Mouse (Mus musculus) lung, adult 2 months (tissue): ENCODE results near the gene Cacybp. TPM values are rescaled to one million over a fixed set of nuclear protein-coding genes. Genes with fewer than 3 reads are reported as not detected.

Source experiments
- DNase-seq: peaks from one replicate; pipeline ENCODE4 v3.0.0; 2022
- H3K4me1 ChIP-seq: fragments of 200-500 bp; 2 replicates; pipeline ENCODE4 v1.6.1; 2011; ENCODE audit warnings: low read length; ENCODE audit not compliant: control insufficient read depth, insufficient read depth
- H3K4me3 ChIP-seq: fragments of 200-500 bp; replicated peaks from 2 replicates; pipeline ENCODE3; 2011; ENCODE audit warnings: low read depth, mild to moderate bottlenecking, control low read depth, low read length; ENCODE audit errors: extremely low read depth
- CTCF ChIP-seq: fragments of 200-500 bp; IDR thresholded peaks from 2 replicates; pipeline ENCODE4 v1.5.1; 2011; ENCODE audit warnings: mild to moderate bottlenecking, low read length, control low read depth; ENCODE audit not compliant: insufficient read depth
- POLR2A ChIP-seq: fragments of 200-500 bp; IDR thresholded peaks from 2 replicates; pipeline ENCODE4 v1.6.1; 2011; ENCODE audit warnings: low read depth, mild to moderate bottlenecking, control low read depth, low read length, borderline replicate concordance; ENCODE audit errors: extremely low read depth
- WGBS: fragments of 180-500 bp; shearing (Covaris S2); methylation state at CpG from one replicate; pipeline ENCODE4 v1.1.7; 2018; 5-methylcytosine and 5-hydroxymethylcytosine counted together
- polyA plus RNA-seq: library from polyadenylated mRNA; depleted of rRNA; stranded (reverse); fragments of >200 nt; gene quantifications from 2 replicates; pipeline ENCODE4 v1.2.3, GENCODE M21; 2012; rRNA removed

Cacybp gene
- polyA plus RNA-seq, 1 experiment: 4.9 TPM

DNA sequence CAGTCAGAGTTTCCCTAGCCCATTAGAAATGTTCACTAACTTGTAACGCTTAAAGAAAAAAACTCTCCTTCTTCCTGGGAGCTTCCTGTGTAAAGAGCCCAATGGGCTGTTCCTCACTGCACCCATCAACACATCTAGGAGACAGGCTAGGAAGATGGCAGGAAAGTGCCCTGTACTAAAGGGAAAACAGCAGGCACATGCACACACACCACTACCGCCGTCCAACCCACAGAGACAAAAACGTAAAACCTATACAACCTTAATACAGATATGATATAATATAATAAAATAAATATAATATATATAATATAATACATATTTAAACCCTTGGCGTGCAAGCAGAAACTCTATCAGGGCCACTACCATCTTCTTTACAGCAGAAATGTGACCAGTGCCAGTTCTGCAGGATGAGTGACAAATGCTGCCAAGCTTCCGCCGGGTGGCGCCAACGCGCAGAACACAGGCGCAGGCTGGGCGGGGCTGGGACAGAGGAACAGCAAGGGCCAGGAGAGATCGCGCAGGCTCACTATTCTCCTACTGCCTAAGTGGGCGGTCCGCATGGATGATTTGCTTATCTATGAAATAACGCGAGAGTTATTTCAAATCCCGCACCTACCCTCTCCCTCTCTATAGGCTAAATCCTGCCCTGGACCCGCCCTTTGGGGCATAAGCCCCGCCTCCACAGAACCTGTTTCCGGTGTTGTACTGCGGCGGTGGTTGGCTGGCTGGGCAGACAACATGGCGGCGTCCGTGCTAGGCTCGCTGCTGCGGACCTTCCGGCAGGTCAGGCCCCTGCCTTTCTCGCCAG, 17.9 kb downstream of the Cacybp start, which contains the start of gene Mrps14:
Mrps14 (plus strand) TSS at position 687 of the 808 bp plus-strand sequence.
- peak; percentile 98 for DNase-seq
- peak within 1 kb of the TSS; percentile 82 for H3K4me3 ChIP-seq
- H3K4me1 ChIP-seq: no peaks in the 10 kb centered on the region; the same call in 1 of the 2 replicates
- 6% methylated on average over 31 of the region's 31 CpGs for WGBS
- TF ChIP-seq CTCF (peak; percentile 76), POLR2A (peak; percentile 74; the same call in 1 of the 2 replicates)

DNA sequence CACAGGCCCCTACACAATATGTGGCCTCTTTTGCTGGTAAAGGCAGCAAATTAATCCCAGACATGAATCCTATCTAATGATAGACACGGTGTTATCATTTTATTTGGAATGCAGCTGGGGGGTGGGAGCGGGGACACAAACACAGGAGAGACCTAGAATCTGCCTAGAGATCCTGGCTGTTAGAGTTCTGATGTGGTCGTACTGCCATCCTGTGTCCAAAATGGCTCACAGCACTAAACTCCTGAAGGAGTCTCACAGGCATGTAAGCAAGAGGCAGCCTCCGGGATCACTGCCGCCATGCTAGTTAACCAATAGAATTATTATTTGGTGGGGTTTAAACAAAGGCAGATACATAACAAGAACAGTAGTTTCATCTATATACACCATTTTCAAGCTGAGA, 28.2 kb downstream of the Cacybp start:
- TF ChIP-seq CTCF (peak; percentile 53), POLR2A (no peak)
- Histone ChIP-seq H3K4me1 (peaks cover 2% of the 10 kb centered on the region; the same call in 1 of the 2 replicates), H3K4me3 (no peak overlapping the region)
- WGBS: 12% methylated on average over 5 of the region's 5 CpGs
- no peak for DNase-seq

DNA sequence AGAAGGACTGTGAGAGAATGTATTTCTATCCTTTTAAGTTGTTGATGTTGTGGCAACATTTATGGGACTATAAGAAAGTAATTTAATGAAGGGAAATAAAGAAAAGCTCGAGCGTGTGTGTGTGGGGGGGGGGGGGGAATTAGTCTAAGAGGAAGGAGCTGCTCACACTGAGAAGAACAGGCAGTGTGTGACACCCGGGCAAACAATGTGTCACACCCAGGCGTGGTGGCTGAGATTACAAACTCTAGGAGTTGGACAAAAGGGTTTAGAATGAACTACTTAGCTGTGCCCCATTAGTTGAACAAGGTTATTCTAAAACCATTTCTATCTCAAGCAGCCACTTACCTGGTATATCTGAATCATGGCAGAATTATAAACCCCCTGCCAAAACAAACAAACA, 31.5 kb downstream of the Cacybp start:
- H3K4me1 ChIP-seq: peaks cover 8% of the 10 kb centered on the region
- WGBS: 55% methylated on average over 4 of the region's 4 CpGs
- no peak for TF ChIP-seq POLR2A
- no peak for TF ChIP-seq CTCF
- no peak overlapping the region for H3K4me3 ChIP-seq
- DNase-seq: no peak

DNA sequence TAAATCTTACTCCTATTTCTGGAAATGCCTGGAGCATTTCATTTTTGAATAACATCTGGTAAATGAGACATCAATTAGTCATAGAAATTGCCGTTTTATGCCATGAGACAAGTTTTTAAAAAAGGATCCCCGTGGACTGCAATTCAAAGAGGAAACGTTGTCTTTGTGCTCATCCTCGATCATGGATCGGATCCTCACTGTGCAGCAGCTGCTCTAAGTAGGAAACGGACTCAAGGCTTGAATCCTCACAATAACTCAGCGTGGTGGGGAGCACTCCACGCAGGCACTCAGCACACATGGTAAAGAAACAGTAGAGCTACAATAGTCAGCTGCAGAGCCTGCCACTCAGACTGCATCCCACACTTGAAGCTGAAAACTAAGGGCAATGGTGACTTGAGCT, 35.8 kb downstream of the Cacybp start:
- WGBS: 81% methylated on average over 8 of the region's 8 CpGs
- DNase-seq: no peak
- H3K4me1 ChIP-seq: peaks cover 8% of the 10 kb centered on the region
- H3K4me3 ChIP-seq: no peak overlapping the region
- TF ChIP-seq POLR2A (no peak), CTCF (no peak)

DNA sequence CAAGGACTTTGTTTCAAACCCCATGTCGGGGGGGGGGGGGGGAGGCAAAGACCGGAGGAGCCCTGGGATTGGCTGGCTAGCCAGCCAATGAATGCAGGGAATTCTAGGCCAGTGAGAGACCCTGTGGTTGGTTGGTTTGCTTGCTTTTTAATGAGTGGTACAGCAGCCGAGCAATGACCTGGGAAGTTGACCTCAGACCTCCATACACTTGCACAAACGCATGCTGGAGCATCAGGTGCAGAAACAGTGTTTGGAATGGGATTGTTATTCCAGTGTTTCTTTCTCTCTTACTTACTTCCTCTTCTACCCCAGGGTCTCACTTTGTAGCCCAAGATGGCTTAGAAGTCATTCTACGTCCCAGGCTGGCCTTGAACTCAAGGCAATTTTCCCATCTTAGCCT, 46.1 kb downstream of the Cacybp start:
- no peak for DNase-seq
- no peak overlapping the region for H3K4me3 ChIP-seq
- H3K4me1 ChIP-seq: no peaks in the 10 kb centered on the region
- 74% methylated on average over 4 of the region's 5 CpGs for WGBS
- TF ChIP-seq CTCF: no peak
- no peak for TF ChIP-seq POLR2A

DNA sequence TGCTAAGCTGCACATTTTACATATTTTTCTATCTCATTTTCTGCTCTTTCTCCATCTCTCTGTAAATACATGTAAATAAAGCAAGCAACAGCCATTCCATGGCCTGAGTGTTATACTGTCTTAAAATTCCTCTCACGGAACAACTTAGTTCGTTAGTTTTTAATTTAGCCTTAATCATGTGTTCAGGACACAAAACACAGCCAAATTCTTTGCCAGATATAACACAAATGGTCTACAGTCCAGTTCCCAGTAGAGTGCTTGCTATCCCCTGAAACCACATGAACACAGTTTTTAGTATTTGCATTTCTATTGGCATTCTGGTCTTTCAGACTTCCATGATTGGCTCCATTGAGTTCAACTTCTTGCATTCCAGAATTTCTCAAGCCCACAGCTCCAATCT, 54.5 kb downstream of the Cacybp start:
- 90% methylated on average over 2 of the region's 2 CpGs for WGBS
- no peak for DNase-seq
- no peak for TF ChIP-seq CTCF
- no peak for TF ChIP-seq POLR2A
- Histone ChIP-seq H3K4me3 (no peak overlapping the region), H3K4me1 (no peaks in the 10 kb centered on the region)

DNA sequence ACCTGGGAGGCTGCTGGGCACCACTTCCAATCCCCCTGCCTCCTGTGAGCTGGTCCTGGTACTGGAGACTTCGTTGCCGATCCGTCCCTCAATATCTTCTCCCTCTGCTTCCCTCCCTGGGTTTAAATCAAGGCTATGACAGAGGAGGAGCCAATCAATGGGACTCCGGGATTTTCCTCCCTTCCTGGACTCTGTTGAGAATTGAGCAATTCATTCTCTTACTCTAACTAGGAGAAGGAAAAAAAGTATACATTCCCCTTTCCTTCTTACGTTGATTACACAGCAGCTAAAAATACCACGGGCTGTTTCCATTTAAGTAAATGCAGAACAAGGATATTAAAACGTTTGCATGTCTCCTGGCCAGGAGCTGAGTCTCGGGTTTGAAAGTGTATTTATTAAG, 59.2 kb downstream of the Cacybp start, which contains the start of gene Tnn:
Tnn (minus strand) TSS at position 101 of the 400 bp plus-strand sequence.
- TF ChIP-seq POLR2A (no peak), CTCF (no peak)
- 33% methylated on average over 8 of the region's 8 CpGs for WGBS
- Histone ChIP-seq H3K4me3 (no peak within 1 kb of the TSS), H3K4me1 (no peaks in the 10 kb centered on the region)
- DNase-seq: no peak

Other genes starting within 250 kb of the Cacybp start
- 29.3 and 31.9 TPM in 2 replicates for gene 4930523C07Rik, start 168.5 kb downstream of the Cacybp start, polyA plus RNA-seq
- gene Tnn, start 59.3 kb downstream of the Cacybp start, polyA plus RNA-seq: 0.63 and 6.0 TPM in 2 replicates
- gene Mrps14, start 17.7 kb downstream of the Cacybp start, polyA plus RNA-seq: 11.8 and 18.0 TPM in 2 replicates